Mouse (Mus musculus): ENCODE measurements around the gene Mtx3. TPM values are rescaled to one million over a fixed set of nuclear protein-coding genes. Genes with fewer than 3 reads are reported as not detected.

Mtx3 gene
- polyA plus RNA-seq, 1 experiment: 5.0 TPM

GRCm38 (mm10) chr13:92817357-92817756 lies 27.2 kb upstream of the Mtx3 start:
- Histone ChIP-seq H3K4me1 (ENCODE audit: control insufficient read depth, insufficient read depth, low read length) (no peaks in the 10 kb centered on the region), H3K27me3 (replicated peaks; ENCODE audit: control insufficient read depth, insufficient read depth, low read length) (no peaks in the 10 kb centered on the region), H3K4me3 (ENCODE audit: insufficient read depth, low read depth, low read length) (no peak overlapping the region), H3K27ac (ENCODE audit: insufficient read depth, low read depth, low read length) (no peak overlapping the region), H3K36me3 (ENCODE audit: control insufficient read depth, insufficient read depth, low read length) (no peaks in the 10 kb centered on the region)
- TF ChIP-seq POLR2A (IDR thresholded peaks at IDR 0.05; ENCODE audit: low read depth, low read length) (no peak), CTCF (conservative IDR thresholded peaks at IDR 0.05; ENCODE audit: insufficient read depth, insufficient read length, low read depth, low read length) (no peak)
- no peak for DNase-seq
- 25% methylated on average over 3 of the region's 3 CpGs for WGBS

DNA sequence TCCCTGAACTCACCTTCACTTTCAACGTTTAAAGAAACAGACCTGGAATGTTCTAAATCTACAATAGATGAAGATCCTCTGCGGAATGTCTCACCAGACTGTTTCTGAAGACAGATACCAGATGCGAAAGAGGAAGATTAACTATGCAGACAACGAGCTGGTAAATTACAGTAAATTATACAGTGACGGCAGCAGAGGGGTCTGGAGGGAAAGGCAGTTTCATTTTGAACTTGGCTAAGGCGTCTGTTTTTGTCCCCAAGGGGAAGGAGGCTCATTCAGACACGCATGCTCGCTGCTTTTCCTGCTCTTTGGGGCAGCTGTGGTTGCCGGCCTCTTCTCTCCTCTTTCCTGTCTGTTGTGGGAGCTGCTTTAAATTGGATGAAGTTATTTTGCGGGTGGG lies 15.7 kb upstream of the Mtx3 start:
- no peak overlapping the region for H3K4me3 ChIP-seq (ENCODE audit: insufficient read depth, low read depth, low read length)
- no peak for DNase-seq
- no peaks in the 10 kb centered on the region for H3K4me1 ChIP-seq (ENCODE audit: control insufficient read depth, insufficient read depth, low read length)
- TF ChIP-seq POLR2A (IDR thresholded peaks at IDR 0.05; ENCODE audit: low read depth, low read length) (no peak), CTCF (conservative IDR thresholded peaks at IDR 0.05; ENCODE audit: insufficient read depth, insufficient read length, low read depth, low read length) (no peak)
- no peaks in the 10 kb centered on the region for H3K27me3 ChIP-seq (replicated peaks; ENCODE audit: control insufficient read depth, insufficient read depth, low read length)
- 43% methylated on average over 10 of the region's 10 CpGs for WGBS
- no peak overlapping the region for H3K27ac ChIP-seq (ENCODE audit: insufficient read depth, low read depth, low read length)
- no peaks in the 10 kb centered on the region for H3K36me3 ChIP-seq (ENCODE audit: control insufficient read depth, insufficient read depth, low read length)

GRCm38 (mm10) chr13:92833162-92833561 lies 11.4 kb upstream of the Mtx3 start:
- no peak overlapping the region for H3K4me3 ChIP-seq (ENCODE audit: insufficient read depth, low read depth, low read length)
- no peak for TF ChIP-seq CTCF (conservative IDR thresholded peaks at IDR 0.05; ENCODE audit: insufficient read depth, insufficient read length, low read depth, low read length)
- TF ChIP-seq POLR2A (IDR thresholded peaks at IDR 0.05; ENCODE audit: low read depth, low read length): no peak
- 87% methylated on average over 4 of the region's 4 CpGs for WGBS

DNA sequence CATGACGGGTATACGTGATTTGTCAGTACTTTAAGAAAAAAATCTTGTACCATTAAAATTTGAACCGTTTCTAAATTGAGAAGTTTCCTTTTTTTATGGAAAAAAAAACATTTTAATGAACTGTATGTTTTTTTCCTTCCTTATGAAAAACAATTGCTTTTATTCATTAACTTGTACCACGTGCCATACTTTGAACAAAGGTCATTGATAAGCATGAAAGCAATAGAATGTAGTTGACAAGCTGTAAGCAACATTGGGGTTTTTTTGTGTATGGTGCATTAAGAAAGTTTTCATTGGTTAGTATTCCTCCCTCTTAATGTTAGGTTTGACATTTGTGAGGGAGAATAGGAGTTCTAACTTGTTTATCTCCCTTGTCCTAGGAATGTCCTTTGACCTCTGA lies 1.9 kb downstream of the Mtx3 start:
- H3K27me3 ChIP-seq (replicated peaks; ENCODE audit: control insufficient read depth, insufficient read depth, low read length): no peaks in the 10 kb centered on the region
- H3K27ac ChIP-seq (ENCODE audit: insufficient read depth, low read depth, low read length): no peak overlapping the region
- TF ChIP-seq CTCF (conservative IDR thresholded peaks at IDR 0.05; ENCODE audit: insufficient read depth, insufficient read length, low read depth, low read length) (no peak), POLR2A (IDR thresholded peaks at IDR 0.05; ENCODE audit: low read depth, low read length) (no peak)
- 82% methylated on average over 4 of the region's 4 CpGs for WGBS
- no peak overlapping the region for H3K4me3 ChIP-seq (ENCODE audit: insufficient read depth, low read depth, low read length)
- no peaks in the 10 kb centered on the region; the same call in none of the 2 replicates for H3K36me3 ChIP-seq (ENCODE audit: control insufficient read depth, insufficient read depth, low read length)
- DNase-seq: no peak
- peaks cover 3% of the 10 kb centered on the region; the same call in 1 of the 2 replicates for H3K4me1 ChIP-seq (ENCODE audit: control insufficient read depth, insufficient read depth, low read length)

More at GRCm38 (mm10) chr13:92833162-92833561, 11.4 kb upstream of the Mtx3 start:
- Histone ChIP-seq H3K4me1 (ENCODE audit: control insufficient read depth, insufficient read depth, low read length) (no peaks in the 10 kb centered on the region), H3K36me3 (ENCODE audit: control insufficient read depth, insufficient read depth, low read length) (no peaks in the 10 kb centered on the region), H3K27me3 (replicated peaks; ENCODE audit: control insufficient read depth, insufficient read depth, low read length) (no peaks in the 10 kb centered on the region), H3K27ac (ENCODE audit: insufficient read depth, low read depth, low read length) (no peak overlapping the region)
- DNase-seq: no peak

DNA sequence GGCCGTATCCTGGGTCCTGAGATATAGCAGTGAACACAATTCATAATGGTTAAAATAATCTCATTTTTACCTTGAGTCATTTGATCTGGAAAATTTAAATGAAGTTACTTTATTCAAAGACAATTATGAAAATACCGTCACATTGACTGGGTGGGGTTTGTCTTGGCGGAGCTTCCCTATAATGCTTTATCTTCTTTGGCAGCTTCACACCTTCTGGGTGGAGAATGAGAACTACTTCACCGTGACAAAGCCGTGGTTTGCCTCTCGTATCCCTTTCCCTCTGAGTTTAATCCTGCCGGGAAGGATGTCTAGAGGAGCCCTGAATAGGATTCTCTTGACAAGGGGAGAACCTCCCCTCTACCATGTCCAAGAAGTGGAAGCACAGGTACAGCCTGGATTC lies 2.8 kb downstream of the Mtx3 start:
- H3K36me3 ChIP-seq (ENCODE audit: control insufficient read depth, insufficient read depth, low read length): peaks cover 1% of the 10 kb centered on the region
- TF ChIP-seq POLR2A (IDR thresholded peaks at IDR 0.05; ENCODE audit: low read depth, low read length) (no peak), CTCF (conservative IDR thresholded peaks at IDR 0.05; ENCODE audit: insufficient read depth, insufficient read length, low read depth, low read length) (no peak)
- no peak for DNase-seq
- 88% methylated on average over 7 of the region's 7 CpGs for WGBS
- no peak overlapping the region for H3K4me3 ChIP-seq (ENCODE audit: insufficient read depth, low read depth, low read length)
- no peak overlapping the region for H3K27ac ChIP-seq (ENCODE audit: insufficient read depth, low read depth, low read length)
- H3K4me1 ChIP-seq (ENCODE audit: control insufficient read depth, insufficient read depth, low read length): peaks cover 3% of the 10 kb centered on the region; the same call in 1 of the 2 replicates
- H3K27me3 ChIP-seq (replicated peaks; ENCODE audit: control insufficient read depth, insufficient read depth, low read length): no peaks in the 10 kb centered on the region

DNA sequence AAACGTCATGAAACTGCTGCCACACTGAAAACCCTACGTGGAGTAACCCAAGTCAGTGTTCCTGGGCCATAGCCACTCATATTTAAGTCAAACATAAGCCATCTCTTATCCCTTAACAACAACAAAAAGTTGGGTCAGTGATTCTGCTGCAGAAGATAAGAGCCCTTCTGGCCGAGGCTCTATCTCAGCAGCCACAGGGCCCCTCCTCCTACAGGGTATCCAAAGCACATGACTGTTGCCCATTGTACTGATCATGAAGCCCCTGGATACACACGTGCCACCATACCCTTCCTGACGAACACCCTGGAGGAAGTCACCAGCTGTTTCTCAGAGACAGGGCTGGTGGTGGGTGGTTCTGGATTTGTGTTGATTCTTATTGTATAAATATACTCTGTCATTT lies 3.4 kb downstream of the Mtx3 start:
- WGBS: 88% methylated on average over 5 of the region's 5 CpGs
- no peak for DNase-seq
- no peak for TF ChIP-seq POLR2A (IDR thresholded peaks at IDR 0.05; ENCODE audit: low read depth, low read length)
- no peak for TF ChIP-seq CTCF (conservative IDR thresholded peaks at IDR 0.05; ENCODE audit: insufficient read depth, insufficient read length, low read depth, low read length)
- Histone ChIP-seq H3K4me3 (ENCODE audit: insufficient read depth, low read depth, low read length) (no peak overlapping the region), H3K36me3 (ENCODE audit: control insufficient read depth, insufficient read depth, low read length) (peaks cover 2% of the 10 kb centered on the region), H3K4me1 (ENCODE audit: control insufficient read depth, insufficient read depth, low read length) (peaks cover 3% of the 10 kb centered on the region; the same call in 1 of the 2 replicates), H3K27ac (ENCODE audit: insufficient read depth, low read depth, low read length) (no peak overlapping the region), H3K27me3 (replicated peaks; ENCODE audit: control insufficient read depth, insufficient read depth, low read length) (no peaks in the 10 kb centered on the region)

DNA sequence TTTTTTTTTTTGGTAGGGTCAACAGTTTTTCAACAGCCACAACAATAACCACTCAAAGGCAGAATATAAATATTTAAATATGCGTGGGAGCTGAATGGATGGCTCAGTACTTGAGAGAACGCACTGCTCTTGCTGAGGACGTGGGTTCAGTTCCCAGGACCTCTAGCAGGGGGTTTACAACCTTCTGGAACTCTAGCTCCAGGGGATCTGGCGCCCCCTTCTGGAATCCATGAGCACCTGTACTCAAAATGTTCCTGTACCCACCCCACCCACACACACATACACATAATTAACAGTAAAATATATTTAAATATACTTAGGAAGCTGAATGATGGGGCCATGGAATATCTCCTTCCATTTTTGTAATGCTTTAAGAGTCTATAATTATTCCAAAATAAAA lies 11.3 kb downstream of the Mtx3 start:
- no peak overlapping the region for H3K27ac ChIP-seq (ENCODE audit: insufficient read depth, low read depth, low read length)
- H3K27me3 ChIP-seq (replicated peaks; ENCODE audit: control insufficient read depth, insufficient read depth, low read length): no peaks in the 10 kb centered on the region
- peaks cover 2% of the 10 kb centered on the region; the same call in 1 of the 2 replicates for H3K36me3 ChIP-seq (ENCODE audit: control insufficient read depth, insufficient read depth, low read length)
- H3K4me3 ChIP-seq (ENCODE audit: insufficient read depth, low read depth, low read length): no peak overlapping the region
- 81% methylated on average over 4 of the region's 4 CpGs for WGBS
- no peaks in the 10 kb centered on the region for H3K4me1 ChIP-seq (ENCODE audit: control insufficient read depth, insufficient read depth, low read length)
- no peak for DNase-seq
- peak; percentile 29; the same call in 1 of the 2 replicates for TF ChIP-seq CTCF (conservative IDR thresholded peaks at IDR 0.05; ENCODE audit: insufficient read depth, insufficient read length, low read depth, low read length)
- no peak for TF ChIP-seq POLR2A (IDR thresholded peaks at IDR 0.05; ENCODE audit: low read depth, low read length)

All from kidney, adult 2 months (tissue).